Mouse (Mus musculus) embryonic facial prominence, embryonic 11.5 days (tissue): ENCODE data around the gene Plxnd1. TPM values are rescaled to one million over a fixed set of nuclear protein-coding genes. Genes with fewer than 3 reads are reported as not detected.

Experiments used
- ATAC-seq: fragments of 200-750 bp; cut with Nextera tagmentation; replicated peaks from 2 replicates; pipeline ENCODE4 v1.8.0; 2017; ENCODE audit warnings: low read depth; ENCODE audit not compliant: insufficient number of reproducible peaks, low FRiP score, low TSS enrichment
- DNase-seq: peaks from one replicate; pipeline ENCODE4 v3.0.0-alpha.2; 2015; ENCODE audit warnings: low spot score
- H3K27ac ChIP-seq: fragments of 300-500 bp; sonication (generic); replicated peaks from 2 replicates; pipeline ENCODE4 v1.5.1; 2014; ENCODE audit warnings: mild to moderate bottlenecking, low read depth, low read length, control low read depth
- H3K27me3 ChIP-seq: fragments of 300-500 bp; sonication (generic); 2 replicates; pipeline ENCODE4 v1.6.1; 2014; ENCODE audit warnings: mild to moderate bottlenecking, low read length, moderate library complexity, mixed read lengths; ENCODE audit not compliant: control insufficient read depth, insufficient read depth
- H3K36me3 ChIP-seq: fragments of 300-500 bp; sonication (generic); replicated peaks from 2 replicates; pipeline ENCODE4 v1.6.1; 2014; ENCODE audit warnings: low read depth, mild to moderate bottlenecking, low read length, moderate library complexity, mixed read lengths; ENCODE audit not compliant: control insufficient read depth, insufficient read depth
- H3K4me1 ChIP-seq: fragments of 300-500 bp; sonication (generic); 2 replicates; pipeline ENCODE4 v1.6.1; 2014; ENCODE audit warnings: low read length, mixed read lengths; ENCODE audit not compliant: control insufficient read depth, insufficient read depth
- H3K4me2 ChIP-seq: fragments of 300-500 bp; sonication (generic); 2 replicates; pipeline ENCODE4 v1.6.1; 2014; ENCODE audit warnings: low read depth, mild to moderate bottlenecking, control low read depth, low read length, moderate library complexity
- H3K4me3 ChIP-seq: fragments of 300-500 bp; sonication (generic); 2 replicates; pipeline ENCODE4 v1.5.1; 2014; ENCODE audit warnings: low read depth, low read length, control low read depth
- H3K9ac ChIP-seq: fragments of 300-500 bp; sonication (generic); replicated peaks from 2 replicates; pipeline ENCODE4 v1.6.1; 2014; ENCODE audit warnings: mild to moderate bottlenecking, control low read depth, low read length
- H3K9me3 ChIP-seq: fragments of 300-500 bp; sonication (generic); replicated peaks from 2 replicates; pipeline ENCODE4 v1.6.1; 2016; ENCODE audit warnings: mild to moderate bottlenecking, low read length, inconsistent platforms, mixed read lengths; ENCODE audit not compliant: control insufficient read depth
- WGBS: fragments of 180-500 bp; shearing (Covaris S2); extraction: QIAGEN DNeasy Blood & Tissue Kit; methylation state at CpG from one replicate; pipeline ENCODE4 v1.1.7; 2014; 5-methylcytosine and 5-hydroxymethylcytosine counted together
- polyA plus RNA-seq: library from polyadenylated mRNA; unstranded; fragments of >200 nt; fragmentation: Nextera tagmentation; extraction: Ambion mirVana; gene quantifications from 2 replicates; pipeline ENCODE4 v1.2.1, GENCODE M21; 2014

The Plxnd1 gene
- polyA plus RNA-seq, 1 experiment from 2014 or later, result 19.1 TPM

DNA sequence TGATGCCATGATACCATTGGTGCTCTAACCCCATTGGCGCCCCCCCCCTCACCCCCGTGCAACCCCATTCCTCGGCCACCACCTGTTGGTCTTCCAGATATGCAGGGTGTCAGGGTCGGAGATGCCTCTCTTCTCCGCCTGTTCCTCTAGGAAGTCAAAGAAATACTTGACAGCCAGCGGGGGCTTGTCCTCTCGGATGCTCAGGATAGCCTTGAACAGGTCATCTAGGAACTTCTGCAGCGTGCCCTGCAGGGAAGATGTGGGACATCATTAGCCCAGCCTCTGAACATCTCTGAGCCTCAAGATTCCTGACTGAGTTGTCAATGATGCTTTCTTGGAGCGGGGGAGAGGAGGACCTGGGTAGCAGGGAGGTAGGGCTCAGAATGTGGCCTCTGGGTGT is 36.4 kb downstream of the Plxnd1 start:
- Histone ChIP-seq H3K4me1 (peaks cover 3% of the 10 kb centered on the region; the same call in 1 of the 2 replicates), H3K27ac (no peak overlapping the region), H3K4me2 (no peak overlapping the region), H3K36me3 (no peaks in the 10 kb centered on the region), H3K4me3 (no peak overlapping the region), H3K9me3 (no peaks in the 10 kb centered on the region), H3K9ac (no peak overlapping the region), H3K27me3 (no peaks in the 10 kb centered on the region; the same call in 1 of the 2 replicates)
- WGBS, result 91% methylated on average over 9 of the region's 9 CpGs
- DNase-seq (no peak), ATAC-seq (no peak)

DNA sequence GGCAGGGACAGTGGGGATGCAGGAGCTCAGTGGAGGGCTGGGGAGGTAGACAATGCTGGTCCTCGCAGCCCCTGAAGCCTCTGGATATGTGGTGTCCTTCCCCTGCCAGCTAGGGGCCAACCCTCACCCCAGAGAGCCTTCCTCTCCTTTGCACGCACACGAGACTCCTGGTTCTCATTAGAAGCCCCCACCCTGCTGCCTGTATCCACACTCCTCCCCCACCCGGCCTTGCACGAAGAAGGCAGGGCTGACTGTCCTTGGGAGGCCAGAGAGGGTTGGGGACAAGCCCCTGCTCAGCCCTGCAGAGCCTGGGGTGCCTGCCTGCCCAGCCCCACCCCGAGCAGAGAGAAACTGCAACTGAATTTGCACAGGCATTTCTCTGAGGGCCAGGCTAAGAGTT is 37.1 kb downstream of the Plxnd1 start:
- WGBS, result 22% methylated on average over 6 of the region's 6 CpGs
- Histone ChIP-seq H3K27me3 (no peaks in the 10 kb centered on the region; the same call in 1 of the 2 replicates), H3K27ac (no peak overlapping the region), H3K9me3 (no peaks in the 10 kb centered on the region), H3K4me1 (peaks cover 3% of the 10 kb centered on the region; the same call in 1 of the 2 replicates), H3K4me3 (no peak overlapping the region), H3K4me2 (no peak overlapping the region), H3K9ac (0 out of 2 replicates have a peak overlapping the region, but pooled peaks have one; percentile 26), H3K36me3 (no peaks in the 10 kb centered on the region)
- DNase-seq, result peak; percentile 63
- 0 out of 2 replicates have a peak, but pooled peaks have one; percentile 25 for ATAC-seq

- ATAC-seq (0 out of 2 replicates have a peak, but pooled peaks have one; percentile 5), DNase-seq (peak; percentile 24)
- Histone ChIP-seq H3K36me3 (no peaks in the 10 kb centered on the region), H3K27ac (no peak overlapping the region), H3K4me3 (no peak overlapping the region), H3K4me2 (no peak overlapping the region), H3K9me3 (no peaks in the 10 kb centered on the region), H3K27me3 (no peaks in the 10 kb centered on the region), H3K9ac (no peak overlapping the region), H3K4me1 (peaks cover 3% of the 10 kb centered on the region; the same call in 1 of the 2 replicates)
- 37% methylated on average over 16 of the region's 16 CpGs for WGBS
Observed at GRCm38 (mm10) chr6:115956922-115957601, 37.7 kb downstream of the Plxnd1 start.

GRCm38 (mm10) chr6:115956418-115956921 is 38.3 kb downstream of the Plxnd1 start:
- DNase-seq (no peak), ATAC-seq (no peak)
- Histone ChIP-seq H3K4me1 (peaks cover 3% of the 10 kb centered on the region; the same call in 1 of the 2 replicates), H3K27ac (no peak overlapping the region), H3K9ac (no peak overlapping the region), H3K4me3 (no peak overlapping the region), H3K4me2 (no peak overlapping the region), H3K9me3 (no peaks in the 10 kb centered on the region), H3K36me3 (no peaks in the 10 kb centered on the region), H3K27me3 (no peaks in the 10 kb centered on the region)
- WGBS, result 89% methylated on average over 13 of the region's 13 CpGs

- Histone ChIP-seq H3K27me3 (no peaks in the 10 kb centered on the region), H3K36me3 (no peaks in the 10 kb centered on the region), H3K27ac (no peak overlapping the region), H3K9ac (no peak overlapping the region), H3K4me1 (peaks cover 3% of the 10 kb centered on the region; the same call in 1 of the 2 replicates), H3K4me3 (no peak overlapping the region), H3K4me2 (no peak overlapping the region), H3K9me3 (no peaks in the 10 kb centered on the region)
- ATAC-seq (no peak), DNase-seq (no peak)
- WGBS, result 82% methylated on average over 11 of the region's 11 CpGs
Observed at GRCm38 (mm10) chr6:115955664-115956063, 39.1 kb downstream of the Plxnd1 start.

- ATAC-seq, result no peak
- no peak for DNase-seq
- Histone ChIP-seq H3K9me3 (no peaks in the 10 kb centered on the region), H3K4me3 (no peak overlapping the region), H3K4me2 (no peak overlapping the region), H3K27me3 (no peaks in the 10 kb centered on the region), H3K4me1 (peaks cover 3% of the 10 kb centered on the region; the same call in 1 of the 2 replicates), H3K9ac (no peak overlapping the region), H3K27ac (no peak overlapping the region), H3K36me3 (no peaks in the 10 kb centered on the region)
- WGBS, result 80% methylated on average over 4 of the region's 4 CpGs
Observed at GRCm38 (mm10) chr6:115955169-115955568, 39.6 kb downstream of the Plxnd1 start.

- WGBS, result 87% methylated on average over 9 of the region's 9 CpGs
- H3K36me3 ChIP-seq, result no peaks in the 10 kb centered on the region
- no peak overlapping the region for H3K4me2 ChIP-seq
- ATAC-seq (no peak), DNase-seq (no peak)
- no peak overlapping the region for H3K4me3 ChIP-seq
- H3K27me3 ChIP-seq, result no peaks in the 10 kb centered on the region
- peaks cover 3% of the 10 kb centered on the region; the same call in 1 of the 2 replicates for H3K4me1 ChIP-seq
- H3K9ac ChIP-seq, result no peak overlapping the region
- no peak overlapping the region for H3K27ac ChIP-seq
- no peaks in the 10 kb centered on the region for H3K9me3 ChIP-seq
Observed at GRCm38 (mm10) chr6:115954506-115955074, 40.2 kb downstream of the Plxnd1 start.

GRCm38 (mm10) chr6:115946389-115946788 is 48.4 kb downstream of the Plxnd1 start:
- H3K27me3 ChIP-seq, result no peaks in the 10 kb centered on the region

More at GRCm38 (mm10) chr6:115946389-115946788, 48.4 kb downstream of the Plxnd1 start:
- Histone ChIP-seq H3K4me2 (no peak overlapping the region), H3K9ac (no peak overlapping the region), H3K4me1 (no peaks in the 10 kb centered on the region), H3K9me3 (no peaks in the 10 kb centered on the region), H3K36me3 (no peaks in the 10 kb centered on the region), H3K27ac (no peak overlapping the region), H3K4me3 (no peak overlapping the region)
- WGBS, result 68% methylated on average over 6 of the region's 6 CpGs
- ATAC-seq (no peak), DNase-seq (no peak)
